Mouse (Mus musculus): ENCODE data around the gene Creb5.

- TF ChIP-seq HCFC1 (IDR thresholded peaks at IDR 0.05; ENCODE audit: borderline replicate concordance, insufficient read depth, low read length) (no peak), ZC3H11A (IDR thresholded peaks at IDR 0.05; ENCODE audit: borderline replicate concordance, low read depth, low read length) (no peak)
These were observed 183.5 kb downstream of the Creb5 start for GRCm38 (mm10) chr6:53470559-53470958.
